Mouse (Mus musculus) lung, postnatal 14 days (tissue): Measurements from ENCODE around the gene Erg.

ENCODE experiments used
- DNase-seq: peaks from one replicate; pipeline ENCODE4 v3.0.0; 2021

The Erg gene

DNA sequence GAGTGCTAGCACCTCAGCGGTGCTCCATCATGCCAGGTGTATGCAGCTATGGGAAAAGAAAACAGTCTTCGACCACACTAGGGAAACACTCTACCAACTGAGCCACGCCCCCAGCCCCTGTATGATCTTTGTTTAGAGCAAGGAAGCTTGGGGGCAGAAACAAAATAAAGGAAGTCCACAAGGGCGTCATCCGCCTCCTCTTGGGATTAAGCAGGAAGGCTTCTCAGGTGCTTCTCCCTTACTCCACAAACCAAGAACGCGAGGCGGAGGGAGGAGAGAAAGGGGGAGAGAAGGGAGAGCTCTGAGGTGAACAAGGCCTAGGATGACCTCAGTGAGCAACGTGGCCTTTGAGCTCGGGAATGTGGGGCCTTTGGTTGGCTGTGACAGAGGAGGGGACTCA lies 241.4 kb downstream of the Erg start:
- DNase-seq: no peak

DNA sequence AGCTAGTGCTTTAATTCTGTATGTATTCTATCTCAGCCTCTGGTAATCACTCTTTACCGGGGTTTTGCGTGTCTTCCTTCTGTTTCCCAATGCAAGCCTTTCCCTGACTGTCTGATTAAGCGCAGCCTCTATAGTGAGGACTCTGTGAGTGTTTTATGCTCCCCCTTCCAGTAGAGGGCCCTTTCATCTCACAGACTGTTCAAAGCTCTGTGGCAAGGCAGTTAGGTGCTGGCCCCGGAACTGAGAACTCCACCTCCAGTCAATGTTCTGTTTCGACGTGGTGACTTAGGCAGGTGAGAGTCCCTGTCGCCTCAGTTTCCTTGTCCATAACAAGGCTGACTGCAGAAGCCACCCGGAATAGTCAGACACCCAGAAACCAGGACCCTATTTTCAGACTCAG lies 244.4 kb downstream of the Erg start:
- DNase-seq: no peak

DNA sequence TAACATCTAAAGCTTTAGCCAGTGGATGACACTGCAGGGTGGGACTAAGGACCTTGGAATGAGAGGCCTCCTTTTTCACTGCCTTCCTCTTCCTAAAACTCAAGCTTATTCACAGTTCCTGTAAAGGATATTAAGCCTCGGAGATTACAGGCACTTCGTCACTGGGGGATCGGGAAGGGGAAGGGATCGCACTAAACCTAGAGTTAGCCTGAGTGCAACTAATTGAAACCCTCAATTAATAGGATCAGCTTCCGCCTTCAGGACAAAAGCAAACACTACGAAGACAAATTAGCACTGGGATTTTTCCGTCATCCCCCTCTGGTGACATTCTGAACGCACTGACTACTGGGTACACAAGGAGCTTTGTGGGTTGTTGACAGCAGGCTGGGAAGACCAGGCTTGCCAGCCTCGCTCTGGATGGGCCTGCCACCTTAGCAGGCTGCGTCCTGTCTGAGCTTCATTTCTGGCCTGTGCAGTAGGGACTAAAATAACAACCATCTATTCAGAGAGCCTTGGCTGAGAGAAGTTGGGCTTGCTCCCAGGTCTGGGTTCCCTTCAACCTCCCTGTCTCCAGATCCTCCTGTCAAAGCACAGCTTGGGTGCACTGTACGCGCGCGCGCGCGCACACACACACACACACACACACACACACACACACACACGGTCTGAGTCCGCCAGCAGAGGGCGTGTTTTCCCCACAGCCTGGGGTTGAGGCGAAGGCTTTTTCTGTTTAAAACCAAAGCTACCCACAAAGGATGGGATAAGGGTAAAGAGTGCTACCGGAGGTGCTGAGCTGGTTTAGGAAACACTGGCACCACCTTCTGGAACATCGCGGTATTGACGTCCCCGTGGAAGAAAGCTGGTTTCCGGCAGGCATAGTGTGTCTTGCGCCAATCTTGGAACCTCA lies 245.3 kb downstream of the Erg start:
- peak; percentile 89 for DNase-seq

DNA sequence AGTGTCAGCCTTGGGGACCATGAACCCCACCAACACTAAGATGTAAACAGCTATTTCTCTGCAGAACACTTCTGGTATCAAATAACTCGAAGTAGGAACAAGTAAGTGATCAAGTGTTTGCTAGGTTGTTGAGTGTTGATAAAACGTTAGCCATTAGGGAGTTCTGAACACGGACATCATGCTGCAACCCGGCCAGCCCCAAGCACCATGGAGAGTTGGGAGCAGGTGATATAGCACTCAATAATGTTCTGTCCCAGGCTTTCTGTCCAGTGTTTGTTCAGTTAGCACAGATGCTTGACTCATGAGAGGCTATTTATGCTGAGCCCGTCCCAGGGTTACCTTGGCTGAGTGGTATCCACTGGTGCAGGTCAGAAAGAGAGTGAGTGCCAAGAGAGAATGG lies 254.2 kb downstream of the Erg start:
- DNase-seq: no peak

DNA sequence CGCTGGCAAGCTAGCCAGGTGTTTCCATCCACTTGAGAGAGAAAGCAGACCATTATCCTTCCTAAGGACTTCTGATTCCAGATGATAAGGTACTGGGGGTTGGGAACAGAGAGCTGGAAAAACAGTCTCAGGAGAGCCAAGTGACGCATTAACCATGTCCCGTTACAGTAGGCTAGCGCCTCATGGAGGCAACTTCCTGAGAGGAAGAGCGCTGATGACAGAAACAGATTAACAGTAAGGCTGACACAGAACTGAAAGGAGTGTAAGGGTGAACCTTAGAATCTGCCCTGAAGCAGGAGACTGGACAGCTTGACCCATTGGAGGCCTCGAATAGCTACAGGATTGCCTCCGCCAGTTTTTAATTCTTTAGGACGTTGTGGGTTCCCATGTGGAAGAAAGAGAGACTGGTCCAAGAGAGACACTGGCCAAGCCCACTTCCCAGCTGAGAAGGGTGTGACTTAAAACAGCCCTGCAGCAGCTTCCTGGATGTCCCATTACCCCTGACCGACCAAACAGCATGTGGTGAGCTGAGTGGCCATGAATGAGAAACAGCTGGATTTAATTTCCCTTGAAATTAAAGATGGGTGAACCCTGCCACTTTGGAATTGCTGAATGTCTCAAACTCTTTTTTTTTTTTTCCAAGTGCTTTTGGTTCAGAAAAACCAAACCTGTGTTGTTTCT lies 264.3 kb downstream of the Erg start:
- DNase-seq: no peak
